Mouse (Mus musculus): Measurements from ENCODE around the gene Mmp17. TPM values are rescaled to one million over a fixed set of nuclear protein-coding genes. Genes with fewer than 3 reads are reported as not detected.

Gene Mmp17
- polyA plus RNA-seq (2015; fragmentation: Nextera tagmentation; extraction: Ambion mirVana): 11.1 and 11.7 TPM in 2 replicates

DNA sequence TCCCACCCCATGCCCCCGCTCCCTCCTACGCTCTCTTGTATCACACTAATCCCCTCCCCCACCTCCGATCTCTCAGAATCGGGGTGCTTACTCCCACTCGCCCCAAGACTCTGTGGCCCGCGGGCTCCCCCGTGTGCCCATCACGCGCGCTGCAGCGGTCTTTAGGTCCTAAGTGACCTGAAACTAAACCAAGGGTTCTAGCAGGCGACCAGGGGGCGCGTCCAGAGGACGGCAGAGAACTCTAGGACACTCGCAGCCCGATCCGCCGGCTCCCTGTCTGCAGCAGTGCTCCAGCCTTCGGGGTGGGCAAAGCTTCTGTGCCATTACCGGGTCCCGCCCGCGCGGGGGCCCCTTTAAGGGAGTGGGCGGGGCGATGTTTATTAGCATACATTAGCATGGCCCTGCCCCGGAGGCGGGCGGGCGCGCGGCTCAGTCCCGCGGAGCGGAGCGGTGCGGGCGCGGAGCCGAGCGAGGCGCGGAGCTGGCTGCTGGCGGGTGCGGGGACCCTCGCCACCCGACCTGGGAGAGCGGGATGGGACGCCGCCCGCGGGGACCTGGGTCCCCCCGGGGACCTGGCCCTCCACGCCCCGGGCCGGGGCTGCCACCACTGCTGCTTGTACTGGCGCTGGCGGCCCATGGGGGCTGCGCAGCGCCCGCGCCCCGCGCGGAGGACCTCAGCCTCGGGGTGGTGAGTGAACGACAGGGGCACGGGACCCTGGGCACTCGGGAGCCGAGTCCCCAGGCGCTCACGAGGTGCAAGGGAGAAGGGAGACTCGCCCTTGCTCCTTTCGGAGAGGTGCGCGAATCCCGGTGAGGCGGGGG, at the start of gene Mmp17:
Gene Mmp17, plus strand, starts transcription at position 409 of the 822 bp plus-strand sequence.
- ATAC-seq: peak; percentile 90
- peak within 1 kb of the TSS; percentile 92 for H3K9ac ChIP-seq (ENCODE audit: low read depth, low read length)
- H3K27ac ChIP-seq (ENCODE audit: low read length): peak within 1 kb of the TSS; percentile 65
- H3K4me3 ChIP-seq (ENCODE audit: low read depth, low read length): peak within 1 kb of the TSS; percentile 90
- H3K9me3 ChIP-seq (replicated peaks; ENCODE audit: control insufficient read depth, low read length, poor library complexity, severe bottlenecking): no peaks in the 10 kb centered on the region
- peaks cover 18% of the 10 kb centered on the region for H3K4me1 ChIP-seq (ENCODE audit: control insufficient read depth, insufficient read depth, low read length)
- no peaks in the 10 kb centered on the region for H3K36me3 ChIP-seq (ENCODE audit: control insufficient read depth, insufficient read depth, low read length)
- WGBS: under 1% methylated on average over 68 of the region's 80 CpGs
- peak within 1 kb of the TSS; percentile 95 for H3K4me2 ChIP-seq (ENCODE audit: low read length)
- H3K27me3 ChIP-seq (ENCODE audit: control insufficient read depth, insufficient read depth, low read depth, low read length): peaks cover 9% of the 10 kb centered on the region; the same call in 1 of the 2 replicates

DNA sequence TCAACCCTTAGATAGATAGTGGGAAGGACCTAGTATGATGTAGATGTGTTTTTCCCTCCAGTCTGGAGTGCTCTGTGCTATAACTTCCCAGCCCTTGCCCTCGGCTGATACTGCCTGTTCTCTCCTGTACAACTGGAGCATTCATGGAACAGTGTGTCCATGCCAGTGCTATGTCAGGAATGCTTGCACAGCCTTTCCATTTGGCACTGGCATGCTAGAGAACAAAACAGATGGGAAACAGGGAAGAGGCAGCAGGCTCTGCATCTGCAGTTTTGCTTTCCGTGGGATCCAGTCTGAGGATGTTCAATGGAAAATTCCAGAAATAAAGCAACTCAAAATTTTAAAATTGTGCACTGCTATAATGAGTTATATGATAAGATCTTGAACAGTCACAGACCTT, 49.5 kb upstream of the Mmp17 start:
- 83% methylated on average over 2 of the region's 2 CpGs for WGBS
- H3K27me3 ChIP-seq (ENCODE audit: control insufficient read depth, insufficient read depth, low read depth, low read length): no peaks in the 10 kb centered on the region
- H3K36me3 ChIP-seq (ENCODE audit: control insufficient read depth, insufficient read depth, low read length): peaks cover 3% of the 10 kb centered on the region; the same call in 1 of the 2 replicates
- H3K27ac ChIP-seq (ENCODE audit: low read length): no peak overlapping the region
- no peak overlapping the region for H3K4me2 ChIP-seq (ENCODE audit: low read length)
- no peaks in the 10 kb centered on the region for H3K9me3 ChIP-seq (replicated peaks; ENCODE audit: control insufficient read depth, low read length, poor library complexity, severe bottlenecking)
- no peak overlapping the region for H3K4me3 ChIP-seq (ENCODE audit: low read depth, low read length)
- no peak overlapping the region for H3K9ac ChIP-seq (ENCODE audit: low read depth, low read length)
- H3K4me1 ChIP-seq (ENCODE audit: control insufficient read depth, insufficient read depth, low read length): no peaks in the 10 kb centered on the region
- ATAC-seq: no peak

DNA sequence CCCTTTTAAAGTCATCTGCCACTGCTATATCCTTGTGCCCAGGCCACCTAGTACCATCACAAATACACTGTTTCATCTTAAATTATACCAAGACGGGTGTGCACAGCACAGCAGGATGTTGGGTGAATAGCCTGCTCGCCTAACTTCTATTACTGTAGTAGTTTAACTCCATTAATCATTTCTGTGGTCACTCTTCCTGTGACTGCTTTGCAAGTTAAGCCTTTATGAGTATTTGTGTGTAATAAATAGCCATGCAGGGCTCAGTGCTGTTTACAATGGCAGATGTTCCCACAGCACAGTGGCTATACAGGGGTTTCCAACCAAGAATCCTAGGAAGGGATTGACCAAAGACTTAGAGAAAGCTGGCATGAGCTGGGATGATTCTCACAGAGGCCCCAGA, 48.9 kb upstream of the Mmp17 start:
- no peak overlapping the region for H3K4me2 ChIP-seq (ENCODE audit: low read length)
- peaks cover 6% of the 10 kb centered on the region; the same call in 1 of the 2 replicates for H3K36me3 ChIP-seq (ENCODE audit: control insufficient read depth, insufficient read depth, low read length)
- 96% methylated on average over 2 of the region's 2 CpGs for WGBS
- no peak overlapping the region for H3K4me3 ChIP-seq (ENCODE audit: low read depth, low read length)
- no peaks in the 10 kb centered on the region for H3K4me1 ChIP-seq (ENCODE audit: control insufficient read depth, insufficient read depth, low read length)
- H3K27ac ChIP-seq (ENCODE audit: low read length): no peak overlapping the region
- H3K9me3 ChIP-seq (replicated peaks; ENCODE audit: control insufficient read depth, low read length, poor library complexity, severe bottlenecking): no peaks in the 10 kb centered on the region
- ATAC-seq: no peak
- no peak overlapping the region for H3K9ac ChIP-seq (ENCODE audit: low read depth, low read length)
- H3K27me3 ChIP-seq (ENCODE audit: control insufficient read depth, insufficient read depth, low read depth, low read length): no peaks in the 10 kb centered on the region

DNA sequence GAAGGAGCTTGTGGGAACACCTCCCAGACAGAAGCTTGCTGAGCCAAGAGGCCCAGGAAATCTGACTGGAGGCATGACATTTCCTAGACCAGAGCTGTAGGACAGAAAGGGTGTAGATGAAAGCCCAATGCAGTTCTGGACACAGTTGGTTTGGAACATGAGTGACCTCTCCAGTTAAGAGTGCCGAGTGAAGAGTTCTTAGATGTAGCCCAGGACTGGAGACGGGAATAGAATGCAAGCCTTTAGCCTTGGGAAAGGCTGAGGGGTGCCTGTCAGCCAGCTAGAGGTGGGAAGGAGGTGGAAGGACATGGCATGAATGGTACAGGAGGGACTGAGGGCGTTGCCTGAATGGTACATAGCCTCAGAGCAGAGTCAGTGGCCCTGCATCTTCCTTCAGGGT, 48.5 kb upstream of the Mmp17 start:
- no peak overlapping the region for H3K4me2 ChIP-seq (ENCODE audit: low read length)
- H3K27ac ChIP-seq (ENCODE audit: low read length): no peak overlapping the region
- no peak for ATAC-seq
- no peaks in the 10 kb centered on the region for H3K27me3 ChIP-seq (ENCODE audit: control insufficient read depth, insufficient read depth, low read depth, low read length)
- H3K4me1 ChIP-seq (ENCODE audit: control insufficient read depth, insufficient read depth, low read length): no peaks in the 10 kb centered on the region
- no peak overlapping the region for H3K9ac ChIP-seq (ENCODE audit: low read depth, low read length)
- no peak overlapping the region for H3K4me3 ChIP-seq (ENCODE audit: low read depth, low read length)
- WGBS: 100% methylated on average over 3 of the region's 3 CpGs
- H3K9me3 ChIP-seq (replicated peaks; ENCODE audit: control insufficient read depth, low read length, poor library complexity, severe bottlenecking): no peaks in the 10 kb centered on the region
- H3K36me3 ChIP-seq (ENCODE audit: control insufficient read depth, insufficient read depth, low read length): peaks cover 6% of the 10 kb centered on the region; the same call in 1 of the 2 replicates

DNA sequence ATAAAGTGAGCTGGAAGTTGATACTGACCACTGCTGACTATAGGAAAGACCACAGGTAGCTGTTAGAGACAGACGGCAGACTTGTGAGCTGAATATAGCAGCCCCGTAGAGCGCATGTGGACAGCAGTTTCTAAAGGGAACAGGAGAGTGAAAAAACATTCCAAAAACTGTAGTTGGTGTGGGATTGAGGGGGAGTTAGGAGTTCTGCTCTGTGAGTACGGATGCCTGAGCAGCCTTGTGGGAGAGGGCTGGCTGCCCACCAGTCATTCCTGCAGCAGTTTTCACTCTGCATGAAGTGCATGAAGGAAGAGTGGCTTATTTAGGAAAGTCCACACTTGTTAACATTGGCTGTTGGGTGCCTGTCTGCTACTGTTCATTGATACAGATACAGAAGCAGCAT, 45.1 kb upstream of the Mmp17 start:
- Histone ChIP-seq H3K4me1 (ENCODE audit: control insufficient read depth, insufficient read depth, low read length) (no peaks in the 10 kb centered on the region), H3K9me3 (replicated peaks; ENCODE audit: control insufficient read depth, low read length, poor library complexity, severe bottlenecking) (no peaks in the 10 kb centered on the region), H3K27ac (ENCODE audit: low read length) (no peak overlapping the region), H3K9ac (ENCODE audit: low read depth, low read length) (no peak overlapping the region), H3K36me3 (ENCODE audit: control insufficient read depth, insufficient read depth, low read length) (peaks cover 20% of the 10 kb centered on the region), H3K27me3 (ENCODE audit: control insufficient read depth, insufficient read depth, low read depth, low read length) (no peaks in the 10 kb centered on the region), H3K4me3 (ENCODE audit: low read depth, low read length) (no peak overlapping the region), H3K4me2 (ENCODE audit: low read length) (no peak overlapping the region)
- ATAC-seq: no peak
- 92% methylated on average over 4 of the region's 4 CpGs for WGBS

DNA sequence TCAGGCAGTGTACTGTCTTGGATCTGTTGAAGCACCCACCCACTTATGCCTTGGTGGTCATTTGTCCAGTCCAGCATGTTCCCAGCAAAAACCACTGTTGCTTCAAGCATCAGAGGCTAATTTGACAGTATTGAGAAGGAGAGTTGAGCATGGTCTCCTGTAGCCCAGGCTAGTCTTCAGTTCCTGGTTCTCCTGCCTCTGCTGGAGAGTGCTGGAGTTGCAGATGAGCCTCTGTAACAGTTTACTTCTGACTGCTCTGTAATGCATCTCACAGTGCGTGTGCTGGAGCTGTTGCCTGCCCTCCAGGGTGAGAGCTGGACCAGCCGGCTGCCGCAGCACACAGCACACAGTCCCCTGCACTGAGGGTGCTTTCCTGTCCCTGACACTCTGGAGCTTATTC, 41.7 kb upstream of the Mmp17 start:
- no peaks in the 10 kb centered on the region for H3K9me3 ChIP-seq (replicated peaks; ENCODE audit: control insufficient read depth, low read length, poor library complexity, severe bottlenecking)
- H3K4me3 ChIP-seq (ENCODE audit: low read depth, low read length): no peak overlapping the region
- peaks cover 45% of the 10 kb centered on the region for H3K36me3 ChIP-seq (ENCODE audit: control insufficient read depth, insufficient read depth, low read length)
- H3K4me2 ChIP-seq (ENCODE audit: low read length): no peak overlapping the region
- no peaks in the 10 kb centered on the region for H3K4me1 ChIP-seq (ENCODE audit: control insufficient read depth, insufficient read depth, low read length)
- 88% methylated on average over 3 of the region's 3 CpGs for WGBS
- H3K27me3 ChIP-seq (ENCODE audit: control insufficient read depth, insufficient read depth, low read depth, low read length): no peaks in the 10 kb centered on the region
- no peak for ATAC-seq
- no peak overlapping the region for H3K27ac ChIP-seq (ENCODE audit: low read length)
- no peak overlapping the region for H3K9ac ChIP-seq (ENCODE audit: low read depth, low read length)

DNA sequence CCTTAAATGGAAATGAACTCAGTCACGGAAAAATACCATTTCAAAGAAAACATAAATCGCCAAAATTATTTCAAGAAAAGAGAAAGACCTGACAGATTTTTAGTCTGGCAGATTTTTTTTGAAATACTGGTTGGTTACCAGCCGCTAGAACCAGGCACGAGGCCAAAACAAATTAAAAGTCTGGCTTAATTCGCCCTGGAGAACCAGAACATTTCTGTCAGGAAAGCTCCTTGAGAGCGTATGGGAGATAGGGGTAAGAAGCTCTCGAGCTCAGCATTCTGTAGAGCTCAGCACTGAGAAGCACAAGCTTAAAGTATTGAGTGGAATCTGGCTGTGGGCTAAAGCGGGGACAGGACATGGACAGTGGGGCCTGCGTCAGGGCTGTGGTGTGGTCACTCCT, 38.2 kb upstream of the Mmp17 start:
- H3K9ac ChIP-seq (ENCODE audit: low read depth, low read length): no peak overlapping the region
- H3K4me1 ChIP-seq (ENCODE audit: control insufficient read depth, insufficient read depth, low read length): no peaks in the 10 kb centered on the region
- H3K36me3 ChIP-seq (ENCODE audit: control insufficient read depth, insufficient read depth, low read length): peaks cover 56% of the 10 kb centered on the region
- H3K27ac ChIP-seq (ENCODE audit: low read length): no peak overlapping the region
- H3K4me2 ChIP-seq (ENCODE audit: low read length): no peak overlapping the region
- H3K9me3 ChIP-seq (replicated peaks; ENCODE audit: control insufficient read depth, low read length, poor library complexity, severe bottlenecking): no peaks in the 10 kb centered on the region
- no peak overlapping the region for H3K4me3 ChIP-seq (ENCODE audit: low read depth, low read length)
- no peaks in the 10 kb centered on the region for H3K27me3 ChIP-seq (ENCODE audit: control insufficient read depth, insufficient read depth, low read depth, low read length)
- no peak for ATAC-seq
- 91% methylated on average over 9 of the region's 9 CpGs for WGBS

DNA sequence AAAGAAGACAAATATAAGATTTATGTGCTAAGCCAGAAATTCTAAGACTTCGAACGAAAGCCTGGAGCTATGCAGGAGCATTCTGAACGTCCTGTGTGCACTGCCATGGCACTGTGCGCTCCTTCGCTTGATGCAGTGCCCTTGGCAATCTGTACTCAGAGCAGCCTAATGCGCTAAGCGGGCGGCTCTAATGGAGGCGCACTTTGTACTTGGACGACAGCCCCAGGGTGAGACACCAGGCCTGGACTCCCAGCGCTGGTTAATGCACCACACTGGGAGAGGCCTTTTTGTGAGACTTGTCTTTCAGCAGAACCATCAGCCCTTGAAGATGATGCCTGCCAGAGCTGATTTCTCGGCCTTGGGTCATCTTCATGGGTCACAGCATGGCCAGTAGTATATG, 34.3 kb upstream of the Mmp17 start:
- no peak overlapping the region for H3K4me2 ChIP-seq (ENCODE audit: low read length)
- peaks cover 67% of the 10 kb centered on the region for H3K36me3 ChIP-seq (ENCODE audit: control insufficient read depth, insufficient read depth, low read length)
- H3K27me3 ChIP-seq (ENCODE audit: control insufficient read depth, insufficient read depth, low read depth, low read length): no peaks in the 10 kb centered on the region
- no peak overlapping the region for H3K9ac ChIP-seq (ENCODE audit: low read depth, low read length)
- WGBS: 90% methylated on average over 12 of the region's 12 CpGs
- no peaks in the 10 kb centered on the region for H3K9me3 ChIP-seq (replicated peaks; ENCODE audit: control insufficient read depth, low read length, poor library complexity, severe bottlenecking)
- ATAC-seq: no peak
- no peak overlapping the region for H3K4me3 ChIP-seq (ENCODE audit: low read depth, low read length)
- no peaks in the 10 kb centered on the region for H3K4me1 ChIP-seq (ENCODE audit: control insufficient read depth, insufficient read depth, low read length)
- H3K27ac ChIP-seq (ENCODE audit: low read length): no peak overlapping the region

DNA sequence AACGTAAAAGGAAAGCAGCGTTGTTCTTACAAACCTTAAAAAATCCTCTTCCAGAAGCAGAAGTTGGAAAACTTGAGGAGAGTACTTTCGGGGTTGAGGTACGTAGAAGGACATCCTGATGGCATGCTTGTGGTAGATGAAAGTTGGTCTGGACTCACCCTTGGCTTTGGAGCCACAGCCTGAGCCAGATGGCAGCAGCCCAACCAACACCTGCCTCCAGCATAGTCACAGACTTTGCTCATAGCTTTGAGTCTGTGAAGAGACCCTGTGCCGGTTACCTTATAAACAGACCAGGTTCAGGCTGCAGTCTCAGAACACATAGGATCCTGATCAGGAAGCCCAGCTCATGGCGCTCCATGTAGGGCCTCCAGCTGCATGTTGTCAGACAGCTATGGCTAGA, 33.2 kb upstream of the Mmp17 start:
- no peak overlapping the region for H3K4me3 ChIP-seq (ENCODE audit: low read depth, low read length)
- H3K9me3 ChIP-seq (replicated peaks; ENCODE audit: control insufficient read depth, low read length, poor library complexity, severe bottlenecking): no peaks in the 10 kb centered on the region
- 99% methylated on average over 6 of the region's 6 CpGs for WGBS
- no peaks in the 10 kb centered on the region for H3K27me3 ChIP-seq (ENCODE audit: control insufficient read depth, insufficient read depth, low read depth, low read length)
- H3K4me2 ChIP-seq (ENCODE audit: low read length): no peak overlapping the region
- H3K9ac ChIP-seq (ENCODE audit: low read depth, low read length): no peak overlapping the region
- peaks cover 65% of the 10 kb centered on the region for H3K36me3 ChIP-seq (ENCODE audit: control insufficient read depth, insufficient read depth, low read length)
- no peaks in the 10 kb centered on the region for H3K4me1 ChIP-seq (ENCODE audit: control insufficient read depth, insufficient read depth, low read length)
- H3K27ac ChIP-seq (ENCODE audit: low read length): no peak overlapping the region
- ATAC-seq: no peak
